Mouse (Mus musculus) cerebellum, adult 2 months (tissue): ENCODE results near the gene Tent4b. TPM values are rescaled to one million over a fixed set of nuclear protein-coding genes. Genes with fewer than 3 reads are reported as not detected.

Experiments
- DNase-seq, 2 experiments: peaks; one replicate each; pipeline ENCODE4 v3.0.0; 2021
- H3K27ac ChIP-seq: fragments of 200-500 bp; 2 replicates; pipeline ENCODE4 v1.5.1; 2012; ENCODE audit warnings: low read length, control low read depth, inconsistent platforms; ENCODE audit not compliant: insufficient read depth
- H3K27me3 ChIP-seq: fragments of 200-500 bp; 2 replicates; pipeline ENCODE4 v1.6.1; 2012; ENCODE audit warnings: inconsistent platforms, mild to moderate bottlenecking, low read length, moderate library complexity; ENCODE audit not compliant: control insufficient read depth, insufficient read depth
- H3K4me1 ChIP-seq: fragments of 200-500 bp; 2 replicates; pipeline ENCODE4 v1.6.1; 2011; ENCODE audit warnings: low read length; ENCODE audit not compliant: control insufficient read depth, insufficient read depth
- H3K4me3 ChIP-seq: fragments of 200-500 bp; replicated peaks from 2 replicates; pipeline ENCODE3; 2011; ENCODE audit warnings: mild to moderate bottlenecking, low read depth, low read length, control low read depth; ENCODE audit not compliant: insufficient read depth
- CTCF ChIP-seq: fragments of 200-500 bp; IDR thresholded peaks from 2 replicates; pipeline ENCODE4 v1.5.1; 2011; ENCODE audit warnings: low read depth, mild to moderate bottlenecking, control low read depth, low read length, moderate library complexity, borderline replicate concordance; ENCODE audit not compliant: insufficient read depth
- POLR2A ChIP-seq: fragments of 200-500 bp; IDR thresholded peaks from 2 replicates; pipeline ENCODE4 v1.6.1; 2011; ENCODE audit warnings: low read length, control low read depth, borderline replicate concordance; ENCODE audit not compliant: insufficient read depth
- WGBS: fragments of 180-500 bp; shearing (Covaris S2); methylation state at CpG from one replicate; pipeline ENCODE4 v1.1.7; 2018; 5-methylcytosine and 5-hydroxymethylcytosine counted together
- polyA plus RNA-seq: library from polyadenylated mRNA; depleted of rRNA; stranded (reverse); fragments of >200 nt; gene quantifications from 2 replicates; pipeline ENCODE4 v1.2.3, GENCODE M21; 2012

Tent4b gene
- polyA plus RNA-seq, 1 experiment, result 27.8 TPM

DNA sequence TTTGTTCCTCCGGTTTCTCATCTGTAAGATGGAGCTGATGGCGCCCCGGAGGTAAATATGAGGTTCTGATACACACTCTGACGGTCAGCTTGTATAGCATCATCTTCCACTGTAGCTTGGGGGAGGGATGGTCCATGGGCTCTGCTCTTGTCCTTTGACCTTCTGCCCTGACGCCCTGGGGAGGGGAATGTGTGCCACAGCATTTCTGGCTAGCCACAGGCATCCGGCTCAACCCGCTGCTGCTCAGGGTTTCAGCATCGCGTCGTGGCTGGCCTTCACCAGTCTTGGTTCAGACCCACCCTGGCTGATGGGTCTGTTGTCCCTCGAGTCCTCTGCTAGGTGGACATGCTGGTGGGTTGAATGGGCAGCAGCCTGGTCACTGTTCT is 92.3 kb downstream of the Tent4b start:
- H3K4me1 ChIP-seq, result no peaks in the 10 kb centered on the region
- no peak overlapping the region for H3K27ac ChIP-seq
- no peak for DNase-seq
- WGBS, result 95% methylated on average over 11 of the region's 11 CpGs
- H3K27me3 ChIP-seq, result no peaks in the 10 kb centered on the region
- H3K4me3 ChIP-seq, result no peak overlapping the region
- TF ChIP-seq CTCF (no peak), POLR2A (no peak)

DNA sequence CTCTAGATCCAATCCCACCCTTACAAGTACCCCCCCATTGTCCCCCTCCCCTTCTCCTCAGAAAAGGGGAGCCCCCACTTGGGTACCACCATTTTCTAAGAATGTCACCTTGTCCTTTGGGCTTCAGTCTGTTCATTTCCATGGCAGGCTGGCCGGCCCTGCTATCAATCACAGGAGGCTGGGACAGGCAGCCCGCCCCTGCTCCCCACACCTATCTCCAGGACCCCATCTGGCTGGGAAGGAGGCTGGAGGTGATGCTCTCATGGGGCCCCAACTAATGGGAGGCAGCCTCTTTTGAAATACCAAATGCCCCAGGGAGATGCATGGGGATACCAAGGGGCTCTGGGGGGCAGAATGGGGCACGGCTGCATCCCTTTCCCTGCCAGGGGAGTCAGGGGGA is 93.9 kb downstream of the Tent4b start:
- Histone ChIP-seq H3K4me3 (no peak overlapping the region), H3K4me1 (peaks cover 2% of the 10 kb centered on the region; the same call in 1 of the 2 replicates), H3K27ac (no peak overlapping the region), H3K27me3 (no peaks in the 10 kb centered on the region)
- 94% methylated on average over 3 of the region's 3 CpGs for WGBS
- TF ChIP-seq POLR2A, result no peak
- no peak for TF ChIP-seq CTCF
- no peak for DNase-seq

DNA sequence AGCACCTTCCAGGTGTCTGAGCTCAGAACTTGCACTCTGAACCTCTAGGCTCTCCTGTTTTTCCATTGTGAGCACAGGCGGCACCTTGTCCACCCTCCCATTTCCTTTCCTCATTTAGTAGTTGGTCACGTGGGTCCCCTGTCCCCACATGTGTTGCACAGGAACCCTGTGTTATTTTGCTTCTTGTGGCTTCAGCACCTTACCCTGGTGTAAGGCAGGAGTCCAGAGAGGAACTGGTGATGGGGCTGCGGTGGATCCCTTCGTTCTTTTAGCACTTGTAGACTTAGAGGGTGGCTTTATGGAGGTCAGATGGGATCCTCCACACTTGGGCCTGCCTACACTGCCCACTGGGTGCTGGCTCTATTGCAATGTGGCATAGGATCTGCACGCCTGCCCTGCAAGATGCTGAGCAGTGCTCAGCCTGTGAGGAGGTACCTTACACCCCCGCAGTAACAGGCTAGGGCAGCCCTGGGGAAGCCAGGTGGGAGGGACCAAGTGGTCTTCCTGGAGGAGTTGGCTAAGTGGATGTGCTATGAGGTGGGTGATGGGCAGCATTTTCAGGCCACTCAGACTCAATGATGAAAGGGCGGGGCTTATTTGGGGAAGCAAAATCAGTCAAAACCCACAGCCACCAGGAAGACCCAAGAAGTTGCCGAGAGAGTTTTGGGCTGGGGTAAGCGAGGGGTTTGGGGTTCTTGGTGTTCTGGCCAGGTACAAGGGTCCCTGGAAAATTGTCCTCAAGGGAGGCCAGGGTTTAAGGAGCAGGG is 94.8 kb downstream of the Tent4b start:
- TF ChIP-seq CTCF (no peak), POLR2A (no peak)
- WGBS, result 94% methylated on average over 9 of the region's 9 CpGs

DNA sequence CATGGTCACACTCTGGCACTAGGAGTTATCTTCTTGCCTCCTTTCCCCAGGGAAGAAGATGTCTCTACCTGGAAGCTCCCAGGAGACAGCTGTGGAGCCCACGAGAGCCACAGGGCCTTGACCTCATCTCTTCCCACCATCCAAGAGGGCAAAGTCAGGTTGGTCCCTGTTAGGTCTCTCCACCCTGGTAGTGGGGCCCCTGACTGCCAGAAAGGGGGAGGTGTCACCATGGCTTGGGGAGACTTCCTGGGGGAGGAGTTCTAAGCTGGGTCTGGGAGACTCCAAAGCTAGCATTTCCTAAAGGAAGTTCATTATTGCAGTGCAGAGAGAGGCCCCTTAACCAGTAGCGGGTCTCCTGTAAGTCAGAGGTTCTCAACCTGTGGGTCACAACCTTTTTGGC is 96.0 kb downstream of the Tent4b start:
- no peaks in the 10 kb centered on the region for H3K27me3 ChIP-seq
- 89% methylated on average over 2 of the region's 2 CpGs for WGBS
- no peak for DNase-seq
- H3K4me1 ChIP-seq, result peaks cover 12% of the 10 kb centered on the region
- no peak overlapping the region for H3K27ac ChIP-seq
- no peak overlapping the region for H3K4me3 ChIP-seq
- TF ChIP-seq POLR2A, result no peak
- TF ChIP-seq CTCF, result no peak

More for the DNA sequence above, 94.8 kb downstream of the Tent4b start:
- Histone ChIP-seq H3K27me3 (no peaks in the 10 kb centered on the region), H3K4me1 (peaks cover 10% of the 10 kb centered on the region), H3K27ac (no peak overlapping the region), H3K4me3 (no peak overlapping the region)
- no peak for DNase-seq

DNA sequence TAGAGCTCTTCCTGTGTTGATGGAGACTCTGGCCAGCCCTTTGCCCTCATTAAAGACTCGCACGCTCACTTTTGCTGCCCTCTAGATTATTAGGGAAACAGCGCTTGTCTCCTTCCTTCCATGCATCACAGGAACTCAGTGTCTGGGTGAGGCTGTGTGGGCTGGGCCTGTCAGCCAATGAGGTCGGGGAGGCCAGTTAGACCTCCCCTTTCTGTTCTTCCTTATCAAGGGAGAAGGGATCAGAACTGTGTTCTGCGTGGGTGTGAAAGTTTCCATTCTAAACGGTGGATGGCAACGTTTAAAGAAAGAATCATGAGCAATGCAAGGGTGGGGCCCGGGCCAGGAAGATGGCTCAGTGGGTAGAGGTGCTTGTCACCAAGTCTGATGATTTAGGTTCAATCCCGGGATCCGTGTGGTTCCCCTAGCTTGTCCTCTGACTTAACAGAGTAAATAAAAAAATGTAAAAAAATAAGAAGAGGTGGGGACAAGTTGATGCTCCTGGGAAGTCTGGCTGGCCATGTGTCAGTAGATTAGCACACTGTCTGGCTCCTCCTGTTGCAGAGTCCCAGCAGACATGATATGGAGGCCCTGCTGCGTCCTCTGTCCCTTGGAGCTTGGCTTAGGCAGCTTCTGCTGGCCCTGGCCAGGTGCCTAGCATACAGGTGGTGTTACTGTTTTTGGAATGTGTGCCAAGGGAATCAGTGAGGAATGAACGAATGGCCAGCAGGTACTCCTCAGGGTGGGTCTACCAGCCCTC is 99.1 kb downstream of the Tent4b start:
- no peak for TF ChIP-seq CTCF
- Histone ChIP-seq H3K4me3 (no peak overlapping the region), H3K27me3 (no peaks in the 10 kb centered on the region), H3K27ac (no peak overlapping the region), H3K4me1 (peaks cover 12% of the 10 kb centered on the region)
- WGBS, result 49% methylated on average over 12 of the region's 12 CpGs
- peak; percentile 62 to 75 for DNase-seq

DNA sequence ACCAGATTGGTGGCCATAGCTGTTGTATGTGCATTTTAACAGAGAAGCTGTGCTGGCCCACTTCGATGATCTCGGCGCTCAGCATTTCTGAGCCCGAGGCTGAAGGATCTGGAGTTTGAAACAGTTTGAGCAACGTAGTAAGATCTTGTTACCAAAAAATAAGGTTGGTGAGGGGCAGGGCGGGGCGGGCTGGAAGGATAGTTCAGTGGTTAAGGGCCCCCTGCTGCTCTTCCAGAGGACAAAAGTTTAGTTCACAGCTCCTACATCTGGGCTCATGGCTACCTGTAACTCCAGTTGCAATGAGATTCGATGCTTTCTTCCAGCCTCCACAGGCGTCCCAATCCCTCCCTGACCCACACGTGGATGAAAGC is 99.7 kb downstream of the Tent4b start:
- TF ChIP-seq POLR2A, result no peak
- TF ChIP-seq CTCF, result no peak
- Histone ChIP-seq H3K4me3 (no peak overlapping the region), H3K27me3 (no peaks in the 10 kb centered on the region), H3K27ac (no peak overlapping the region), H3K4me1 (peaks cover 12% of the 10 kb centered on the region)
- DNase-seq, result no peak
- WGBS, result 43% methylated on average over 10 of the region's 10 CpGs

DNA sequence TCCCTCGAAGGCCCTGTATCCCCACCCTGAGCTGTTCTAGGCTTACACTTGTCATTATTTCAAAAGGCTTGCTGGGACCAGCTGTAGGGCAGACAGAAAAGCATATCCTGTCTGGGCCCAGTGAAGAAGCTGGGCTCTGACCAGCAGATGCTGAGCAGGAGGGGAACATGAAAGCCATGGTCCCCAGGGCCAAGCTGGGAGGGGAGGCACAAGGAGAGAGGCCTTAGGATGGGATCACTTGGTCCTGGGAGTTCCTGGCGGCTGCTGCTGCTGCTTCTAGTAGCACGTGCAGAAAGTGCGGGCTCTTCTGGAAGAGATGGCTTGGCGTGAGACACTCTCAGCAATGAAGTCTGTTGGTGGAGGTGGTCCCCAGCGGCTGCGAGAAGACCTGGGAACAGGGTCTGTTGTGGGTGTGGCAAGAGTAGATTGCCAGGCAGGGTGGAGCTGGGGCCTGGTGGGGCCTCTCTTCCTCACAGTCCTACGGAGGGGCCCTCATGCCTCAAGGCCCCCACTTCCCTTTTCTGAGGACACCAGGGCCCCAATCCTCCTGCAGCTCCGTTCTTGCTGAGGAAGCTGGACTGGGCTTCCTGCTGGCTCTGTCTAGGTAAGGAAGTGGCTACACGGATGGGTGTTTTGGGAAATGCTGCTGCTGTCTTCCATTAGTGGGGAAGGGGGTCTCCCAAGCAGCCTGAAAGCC is 101.0 kb downstream of the Tent4b start:
- WGBS, result 88% methylated on average over 10 of the region's 10 CpGs
- no peak overlapping the region for H3K4me3 ChIP-seq
- H3K27ac ChIP-seq, result no peak overlapping the region
- TF ChIP-seq POLR2A (no peak), CTCF (no peak)
- no peak for DNase-seq
- no peaks in the 10 kb centered on the region for H3K27me3 ChIP-seq
- peaks cover 12% of the 10 kb centered on the region for H3K4me1 ChIP-seq
